Mouse (Mus musculus) testis, adult 2 months (tissue): Measurements from ENCODE around the gene Cyb561.

ENCODE experiments used
- CTCF ChIP-seq: fragments of 200-500 bp; IDR thresholded peaks from 2 replicates; pipeline ENCODE4 v1.5.1; 2012; ENCODE audit warnings: low read depth, mild to moderate bottlenecking, inconsistent platforms, low read length, moderate library complexity; ENCODE audit not compliant: control insufficient read depth, insufficient read depth, insufficient replicate concordance
- POLR2A ChIP-seq: fragments of 200-500 bp; IDR thresholded peaks from 2 replicates; pipeline ENCODE4 v1.6.1; 2012; ENCODE audit warnings: low read depth, mild to moderate bottlenecking, inconsistent platforms, low read length, moderate library complexity; ENCODE audit not compliant: control insufficient read depth

- no peak for TF ChIP-seq POLR2A
- no peak for TF ChIP-seq CTCF
Observed at GRCm38 (mm10) chr11:105958566-105958965, 5.4 kb upstream of the Cyb561 start.
